Mouse (Mus musculus) limb, embryonic 12.5 days (tissue): ENCODE data around the gene Adra1d. TPM values are rescaled to one million over a fixed set of nuclear protein-coding genes. Genes with fewer than 3 reads are reported as not detected.
A peak's percentile ranks its signal among the peaks of the same experiment; 100 is the strongest.

Source experiments
- ATAC-seq: fragments of 200-750 bp; cut with Nextera tagmentation; 2 replicates; pipeline ENCODE4 v1.8.0; 2017; ENCODE audit warnings: low read depth, moderate TSS enrichment; ENCODE audit not compliant: insufficient number of reproducible peaks, insufficient read depth, low FRiP score, low TSS enrichment
- H3K27ac ChIP-seq: fragments of 300-500 bp; sonication (generic); 2 replicates; pipeline ENCODE4 v1.5.1; 2016; ENCODE audit warnings: mild to moderate bottlenecking, moderate library complexity
- H3K27me3 ChIP-seq: fragments of 300-500 bp; sonication (generic); 2 replicates; pipeline ENCODE4 v1.6.1; 2016; ENCODE audit warnings: mild to moderate bottlenecking, moderate library complexity
- H3K36me3 ChIP-seq: fragments of 300-500 bp; sonication (generic); 2 replicates; pipeline ENCODE4 v1.6.1; 2016; ENCODE audit warnings: mild to moderate bottlenecking, moderate library complexity
- H3K4me1 ChIP-seq: fragments of 300-500 bp; sonication (generic); replicated peaks from 2 replicates; pipeline ENCODE4 v1.6.1; 2016
- H3K4me2 ChIP-seq: fragments of 300-500 bp; sonication (generic); 2 replicates; pipeline ENCODE4 v1.6.1; 2016; ENCODE audit warnings: mild to moderate bottlenecking, moderate library complexity
- H3K4me3 ChIP-seq: fragments of 300-500 bp; sonication (generic); replicated peaks from 2 replicates; pipeline ENCODE4 v1.5.1; 2016; ENCODE audit warnings: mild to moderate bottlenecking
- H3K9ac ChIP-seq: fragments of 300-500 bp; sonication (generic); replicated peaks from 2 replicates; pipeline ENCODE4 v1.6.1; 2016; ENCODE audit warnings: mild to moderate bottlenecking, moderate library complexity
- H3K9me3 ChIP-seq: fragments of 300-500 bp; sonication (generic); 2 replicates; pipeline ENCODE4 v1.6.1; 2016; ENCODE audit warnings: mild to moderate bottlenecking, moderate library complexity
- WGBS: fragments of 180-500 bp; shearing (Covaris S2); methylation state at CpG from one replicate; pipeline ENCODE4 v1.1.7; 2016; 5-methylcytosine and 5-hydroxymethylcytosine counted together
- polyA plus RNA-seq: library from polyadenylated mRNA; unstranded; fragments of >200 nt; fragmentation: Nextera tagmentation; extraction: Ambion mirVana; gene quantifications from 2 replicates; pipeline ENCODE4 v1.2.1, GENCODE M21; 2016

Adra1d gene
- polyA plus RNA-seq, 1 experiment from 2014 or later: not detected

DNA sequence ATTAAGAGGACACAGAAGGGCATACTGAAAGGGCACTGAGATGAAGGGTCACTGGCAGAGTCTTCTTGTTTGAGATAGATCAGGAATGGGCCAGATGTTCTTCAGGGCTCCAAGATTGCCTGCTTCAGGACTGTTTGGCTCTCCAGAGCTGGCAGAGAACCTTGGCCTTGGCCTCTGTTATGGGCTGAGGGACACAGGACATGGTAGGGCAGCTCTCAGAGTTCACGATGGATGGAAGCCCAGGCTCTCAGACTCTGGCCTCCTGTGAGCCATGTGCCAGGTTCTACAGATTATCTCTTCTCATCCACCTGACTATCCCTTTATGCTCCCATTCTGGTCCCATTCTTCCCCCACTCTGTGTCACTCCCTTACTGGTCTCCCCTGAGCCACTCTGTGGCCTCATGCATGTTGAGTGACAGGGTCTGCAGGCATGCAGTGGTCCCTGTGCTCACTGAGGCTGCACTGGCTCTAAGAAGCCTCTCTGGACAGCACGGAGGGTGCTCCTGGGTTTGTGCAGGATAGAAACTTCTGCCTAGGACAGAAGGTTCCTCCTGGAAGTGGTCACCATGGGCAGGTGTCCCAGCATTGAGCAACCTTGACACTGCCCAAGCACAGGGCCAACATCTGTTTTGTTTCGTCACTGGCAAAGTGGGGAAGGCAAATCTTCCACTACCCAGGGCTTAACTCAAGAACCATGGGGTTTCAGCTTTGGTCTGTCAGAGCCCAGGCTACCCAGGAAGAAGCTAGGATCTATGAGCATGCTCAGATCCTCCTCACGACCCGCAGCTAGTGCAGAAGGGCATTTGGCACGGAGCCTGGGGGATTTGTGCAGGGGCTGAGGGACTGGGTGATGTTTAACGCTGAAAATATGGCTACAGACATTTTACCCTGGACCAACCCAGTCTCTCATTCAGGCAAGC, 10.1 kb downstream of the Adra1d start:
- no peaks in the 10 kb centered on the region for H3K36me3 ChIP-seq
- H3K4me3 ChIP-seq: no peak overlapping the region
- H3K4me2 ChIP-seq: no peak overlapping the region
- no peak overlapping the region for H3K9ac ChIP-seq
- peaks cover 96% of the 10 kb centered on the region for H3K27me3 ChIP-seq
- no peaks in the 10 kb centered on the region for H3K9me3 ChIP-seq
- ATAC-seq: no peak; the same call in 1 of the 2 replicates
- WGBS: 64% methylated on average over 7 of the region's 7 CpGs
- 0 out of 2 replicates have a peak, but pooled peaks cover 2% of the 10 kb centered on the region for H3K4me1 ChIP-seq
- H3K27ac ChIP-seq: no peak overlapping the region

DNA sequence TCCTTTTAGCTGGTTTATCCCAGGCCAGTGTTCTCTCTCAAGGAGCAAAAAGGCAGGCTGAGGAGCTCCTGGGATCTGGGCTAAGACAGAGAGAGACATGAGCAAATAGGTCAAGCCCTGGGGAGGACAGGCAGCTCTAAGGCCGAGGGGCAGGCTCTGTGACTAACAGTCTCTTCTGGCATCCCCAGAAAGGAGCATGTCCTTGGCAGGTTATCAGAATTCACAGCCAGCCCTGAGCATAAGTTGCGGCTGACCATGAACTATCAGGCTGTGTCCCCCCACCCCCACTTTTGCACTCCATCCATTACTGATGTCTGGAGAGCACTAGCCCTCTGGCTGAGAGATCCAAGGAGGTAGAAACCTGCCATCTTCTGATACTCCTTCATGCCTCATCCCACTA, 11.2 kb downstream of the Adra1d start:
- ATAC-seq: no peak
- Histone ChIP-seq H3K27ac (no peak overlapping the region), H3K4me1 (peaks cover 11% of the 10 kb centered on the region), H3K4me2 (no peak overlapping the region), H3K4me3 (no peak overlapping the region), H3K27me3 (peaks cover 96% of the 10 kb centered on the region), H3K36me3 (no peaks in the 10 kb centered on the region), H3K9me3 (no peaks in the 10 kb centered on the region), H3K9ac (no peak overlapping the region)
- WGBS: 61% methylated on average over 2 of the region's 2 CpGs

DNA sequence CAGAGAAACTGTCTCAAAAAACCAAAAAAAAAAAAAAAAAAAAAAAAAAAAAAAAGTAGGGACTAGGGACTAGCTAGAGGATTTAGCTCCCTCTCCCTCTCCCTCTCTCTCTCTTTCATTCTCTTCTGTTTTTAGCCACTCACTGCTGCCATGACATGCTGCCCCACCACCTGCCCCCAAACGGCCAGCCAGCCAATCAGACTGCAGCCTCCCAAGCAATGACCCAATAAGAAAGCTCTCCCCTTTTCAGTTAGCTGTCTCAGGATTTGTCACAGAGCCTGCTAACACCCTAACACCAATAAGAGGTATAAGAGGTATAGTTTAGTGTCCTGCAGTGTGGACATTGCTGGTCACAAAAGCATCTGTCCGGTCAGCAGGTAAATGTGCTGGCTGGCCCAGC, 11.6 kb downstream of the Adra1d start:
- H3K9ac ChIP-seq: no peak overlapping the region
- no peak for ATAC-seq
- no peaks in the 10 kb centered on the region for H3K9me3 ChIP-seq
- peaks cover 14% of the 10 kb centered on the region for H3K4me1 ChIP-seq
- no peak overlapping the region for H3K4me3 ChIP-seq
- no peak overlapping the region for H3K4me2 ChIP-seq
- H3K36me3 ChIP-seq: no peaks in the 10 kb centered on the region
- 77% methylated on average over 2 of the region's 2 CpGs for WGBS
- no peak overlapping the region for H3K27ac ChIP-seq
- peaks cover 96% of the 10 kb centered on the region for H3K27me3 ChIP-seq

DNA sequence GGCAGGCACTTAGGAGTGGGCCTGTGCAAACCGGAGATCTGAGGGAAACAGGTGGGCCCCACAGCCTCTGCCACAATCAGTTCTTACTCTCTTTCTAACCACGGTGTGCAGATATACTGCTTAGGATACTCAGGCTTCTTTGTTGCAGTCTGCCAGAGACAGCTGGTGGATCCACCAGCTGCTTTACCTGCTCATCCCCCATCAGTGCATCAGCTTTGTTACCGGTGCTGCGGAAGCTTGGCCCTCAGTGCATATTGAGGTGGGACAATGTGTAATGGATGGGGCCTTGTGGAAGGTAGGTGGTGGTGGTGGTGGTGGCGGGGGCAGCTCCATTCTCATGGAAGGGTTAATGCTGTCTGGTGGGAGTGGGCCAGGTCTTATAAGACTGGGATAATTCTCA, 13.0 kb downstream of the Adra1d start:
- Histone ChIP-seq H3K9me3 (no peaks in the 10 kb centered on the region), H3K4me3 (no peak overlapping the region), H3K9ac (no peak overlapping the region), H3K27ac (no peak overlapping the region), H3K4me2 (no peak overlapping the region), H3K27me3 (peaks cover 95% of the 10 kb centered on the region), H3K36me3 (no peaks in the 10 kb centered on the region), H3K4me1 (peaks cover 14% of the 10 kb centered on the region)
- ATAC-seq: no peak
- 88% methylated on average over 5 of the region's 5 CpGs for WGBS

DNA sequence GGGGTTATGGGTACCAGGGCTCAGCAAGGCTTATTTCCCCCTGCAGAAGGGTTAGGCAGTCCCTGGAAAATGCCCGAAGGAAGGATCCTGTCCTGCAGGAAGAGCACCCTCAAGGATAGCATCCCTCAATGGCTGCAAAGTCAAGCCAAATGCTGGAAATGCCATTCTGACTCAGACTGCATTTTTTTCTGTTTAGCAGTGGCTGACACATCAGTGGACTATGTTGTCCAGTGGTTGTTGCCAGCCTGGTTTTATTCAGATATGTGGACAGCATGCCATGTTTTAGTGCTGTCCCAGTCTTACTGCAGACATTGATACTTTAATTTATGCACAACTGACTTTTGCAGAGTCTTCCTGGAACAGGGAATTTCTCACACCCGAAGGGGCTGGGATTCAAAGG, 13.8 kb downstream of the Adra1d start:
- no peaks in the 10 kb centered on the region for H3K36me3 ChIP-seq
- peaks cover 89% of the 10 kb centered on the region for H3K27me3 ChIP-seq
- WGBS: 78% methylated on average over 2 of the region's 2 CpGs
- H3K9ac ChIP-seq: no peak overlapping the region
- no peak overlapping the region for H3K4me2 ChIP-seq
- H3K4me3 ChIP-seq: no peak overlapping the region
- no peak overlapping the region for H3K27ac ChIP-seq
- H3K9me3 ChIP-seq: no peaks in the 10 kb centered on the region
- no peak for ATAC-seq
- H3K4me1 ChIP-seq: peaks cover 14% of the 10 kb centered on the region

DNA sequence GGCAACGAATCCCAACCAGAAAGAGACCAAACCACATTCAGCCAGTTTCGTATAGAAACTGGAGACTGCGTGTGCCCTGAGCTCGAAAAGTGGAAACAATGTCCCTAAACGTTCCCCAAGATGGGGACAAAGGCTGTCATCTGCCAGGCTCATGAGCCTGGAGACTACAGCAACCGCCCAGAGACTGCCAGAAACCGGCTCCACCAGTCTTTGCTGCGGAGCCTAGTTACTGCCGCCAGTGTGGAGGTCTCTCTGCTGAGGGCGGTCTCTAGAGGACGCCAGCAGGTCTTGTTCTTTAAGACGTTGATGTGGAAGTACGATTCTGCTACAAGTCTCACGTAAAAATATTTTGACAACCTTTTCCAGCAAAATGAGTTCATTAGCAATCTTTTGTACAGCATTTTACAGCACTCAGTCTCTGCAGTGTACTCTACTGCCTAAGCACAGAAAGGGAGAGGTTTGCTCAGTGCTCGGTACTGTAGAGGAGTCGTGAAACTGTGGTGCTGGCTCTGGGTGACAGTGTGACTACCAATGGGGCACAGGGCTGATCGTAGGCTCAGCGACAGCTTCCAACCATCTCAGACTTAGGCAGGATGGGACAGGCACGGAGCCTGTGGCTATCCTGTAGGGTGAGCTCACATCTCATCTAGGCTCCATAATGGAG, 15.2 kb downstream of the Adra1d start:
- WGBS: 10% methylated on average over 19 of the region's 19 CpGs
- Histone ChIP-seq H3K36me3 (no peaks in the 10 kb centered on the region), H3K4me1 (peaks cover 14% of the 10 kb centered on the region), H3K9ac (no peak overlapping the region), H3K9me3 (no peaks in the 10 kb centered on the region), H3K4me2 (peak overlapping the region; percentile 86), H3K27me3 (peaks cover 75% of the 10 kb centered on the region), H3K4me3 (peak overlapping the region; percentile 50; the same call in 1 of the 2 replicates), H3K27ac (no peak overlapping the region)
- ATAC-seq: no peak

DNA sequence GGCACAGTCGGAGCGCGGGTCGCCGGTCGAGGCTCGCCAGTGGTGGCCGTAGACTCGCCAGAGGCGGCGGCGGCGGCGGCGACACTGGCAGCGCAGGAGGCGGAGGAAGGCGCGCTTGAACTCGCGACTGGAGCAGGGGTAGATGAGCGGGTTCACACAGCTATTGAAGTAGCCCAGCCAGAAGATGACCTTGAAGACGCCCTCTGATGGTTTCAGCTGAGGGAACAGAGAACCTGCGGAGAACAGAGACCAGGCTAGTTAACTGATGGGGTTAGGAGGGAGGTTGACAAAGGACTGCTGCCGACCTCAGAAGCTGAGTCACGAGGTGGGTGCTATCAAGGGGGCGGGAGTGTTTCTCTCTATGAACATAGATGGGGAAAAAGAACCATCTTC, 15.8 kb downstream of the Adra1d start:
- WGBS: 1% methylated on average over 27 of the region's 27 CpGs
- H3K4me2 ChIP-seq: peak overlapping the region; percentile 86
- peak overlapping the region; percentile 52; the same call in 1 of the 2 replicates for H3K9ac ChIP-seq
- H3K9me3 ChIP-seq: no peaks in the 10 kb centered on the region
- H3K27ac ChIP-seq: no peak overlapping the region
- ATAC-seq: no peak
- peaks cover 14% of the 10 kb centered on the region for H3K4me1 ChIP-seq
- H3K36me3 ChIP-seq: no peaks in the 10 kb centered on the region
- H3K27me3 ChIP-seq: peaks cover 69% of the 10 kb centered on the region
- peak overlapping the region; percentile 50 for H3K4me3 ChIP-seq

DNA sequence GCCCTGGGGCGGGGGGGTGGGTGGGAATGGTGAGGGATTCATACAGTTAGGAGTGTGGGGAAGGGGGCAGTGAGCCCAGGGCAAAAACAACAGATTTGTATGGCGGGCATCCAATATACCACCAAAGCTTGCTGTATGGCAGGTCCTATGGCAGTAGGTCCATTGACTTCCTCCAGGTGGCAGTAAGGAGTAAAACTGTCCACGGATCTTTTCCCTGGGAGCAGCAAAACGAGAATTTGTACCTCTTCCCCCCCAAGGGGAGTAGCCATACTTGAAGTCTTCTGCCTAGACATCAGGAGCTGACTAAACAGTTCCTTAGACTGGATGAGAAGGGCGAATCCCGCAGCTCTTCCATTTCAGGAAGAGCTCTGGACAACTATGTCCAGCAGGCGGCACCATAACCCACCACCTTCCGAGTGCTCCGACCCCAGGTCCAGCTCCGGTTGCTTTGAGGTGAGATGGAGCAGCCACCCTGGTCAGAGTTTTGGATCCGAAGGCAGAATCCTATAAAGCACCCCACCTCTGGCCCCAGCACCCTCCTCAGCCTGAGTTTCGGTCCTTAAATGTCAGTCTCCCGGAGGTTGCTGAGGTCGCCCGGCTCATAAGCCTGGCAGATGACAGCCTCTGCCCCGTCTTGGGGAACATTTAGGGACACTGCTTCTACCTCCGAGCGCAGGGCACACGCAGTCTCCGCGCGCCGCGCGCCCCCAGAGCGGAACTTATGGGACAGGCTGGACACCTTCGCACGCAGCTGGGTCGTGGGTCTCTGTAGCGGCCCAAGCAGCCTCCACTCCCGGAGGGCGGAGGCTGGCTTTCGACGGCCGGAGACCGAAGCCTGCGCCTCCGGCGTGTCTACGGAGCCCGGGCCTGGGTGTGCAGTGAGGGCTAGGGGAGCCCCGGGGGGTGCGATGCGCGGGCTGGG, 16.4 kb downstream of the Adra1d start:
- H3K4me3 ChIP-seq: peak overlapping the region; percentile 50
- no peak for ATAC-seq
- H3K9me3 ChIP-seq: no peaks in the 10 kb centered on the region
- peak overlapping the region; percentile 52; the same call in 1 of the 2 replicates for H3K9ac ChIP-seq
- peaks cover 63% of the 10 kb centered on the region for H3K27me3 ChIP-seq
- H3K36me3 ChIP-seq: no peaks in the 10 kb centered on the region
- peak overlapping the region; percentile 86 for H3K4me2 ChIP-seq
- peaks cover 14% of the 10 kb centered on the region for H3K4me1 ChIP-seq
- no peak overlapping the region for H3K27ac ChIP-seq
- 2% methylated on average over 45 of the region's 45 CpGs for WGBS

DNA sequence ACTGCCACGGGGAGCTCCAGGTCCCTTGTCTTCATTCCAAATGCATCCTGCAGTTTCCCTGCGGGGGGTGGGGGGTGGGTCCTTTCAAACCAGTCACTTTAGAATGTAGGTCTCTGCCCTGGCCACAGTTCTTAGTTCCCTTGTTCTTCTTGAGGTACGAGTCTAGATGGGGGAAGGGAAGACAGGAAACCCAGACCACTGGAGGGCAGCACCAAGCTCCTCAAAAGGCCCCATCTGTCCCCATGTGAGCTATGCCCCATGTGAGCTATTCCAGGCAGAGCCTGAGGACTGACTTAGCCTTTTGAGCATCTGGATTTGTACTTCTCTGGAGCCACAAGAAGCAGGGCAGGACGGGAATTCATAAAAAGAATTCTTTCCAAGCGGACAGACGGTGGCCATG, 19.6 kb downstream of the Adra1d start:
- H3K36me3 ChIP-seq: no peaks in the 10 kb centered on the region
- H3K9me3 ChIP-seq: no peaks in the 10 kb centered on the region
- H3K4me3 ChIP-seq: no peak overlapping the region
- 26% methylated on average over 6 of the region's 6 CpGs for WGBS
- H3K4me2 ChIP-seq: no peak overlapping the region
- peaks cover 33% of the 10 kb centered on the region for H3K27me3 ChIP-seq
- no peak overlapping the region for H3K27ac ChIP-seq
- no peak for ATAC-seq
- H3K4me1 ChIP-seq: peaks cover 14% of the 10 kb centered on the region
- H3K9ac ChIP-seq: no peak overlapping the region

DNA sequence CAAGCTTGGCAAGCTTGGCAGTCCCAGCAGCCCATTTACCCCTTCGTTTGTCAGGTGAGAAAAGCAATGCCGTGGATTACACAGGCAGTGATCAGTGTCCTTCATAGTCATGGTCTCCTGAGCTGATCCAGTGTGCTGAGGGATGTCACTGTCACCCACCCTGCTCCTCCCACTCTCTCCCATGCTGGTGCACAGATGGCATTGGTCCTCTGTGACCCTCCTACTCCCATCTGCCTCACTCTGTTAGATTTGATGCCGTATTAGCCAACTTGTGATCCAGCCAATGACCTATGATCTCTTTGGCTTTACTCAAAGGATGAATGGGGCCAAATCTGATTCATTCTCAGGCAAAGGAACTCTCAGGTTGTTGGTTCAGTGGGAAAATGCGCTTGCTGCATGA, 20.4 kb downstream of the Adra1d start:
- Histone ChIP-seq H3K27ac (no peak overlapping the region), H3K4me3 (no peak overlapping the region), H3K4me2 (no peak overlapping the region), H3K9me3 (no peaks in the 10 kb centered on the region), H3K27me3 (peaks cover 25% of the 10 kb centered on the region), H3K4me1 (peaks cover 9% of the 10 kb centered on the region), H3K9ac (no peak overlapping the region), H3K36me3 (no peaks in the 10 kb centered on the region)
- no peak for ATAC-seq
- 83% methylated on average over 4 of the region's 4 CpGs for WGBS

DNA sequence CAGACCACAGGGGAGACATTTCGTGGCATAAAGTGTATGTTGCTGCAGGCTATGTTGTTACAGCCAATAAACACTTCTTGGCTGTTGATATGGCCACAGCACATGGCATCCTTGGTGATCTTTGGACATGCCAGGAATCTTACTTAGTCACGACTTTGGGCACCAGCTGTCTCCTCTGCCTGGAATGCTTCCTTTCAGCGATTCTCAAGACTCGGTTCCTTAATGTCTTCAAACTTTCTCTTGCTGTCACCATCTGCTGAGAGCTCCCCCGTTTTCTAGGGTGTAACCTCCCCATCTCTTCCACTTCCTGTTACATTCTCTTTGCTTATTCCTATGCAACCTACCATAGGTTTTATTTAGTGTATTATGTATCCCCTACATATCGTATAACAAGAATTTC, 22.3 kb downstream of the Adra1d start:
- no peaks in the 10 kb centered on the region for H3K36me3 ChIP-seq
- peaks cover 6% of the 10 kb centered on the region; the same call in 1 of the 2 replicates for H3K27me3 ChIP-seq
- no peak for ATAC-seq
- H3K9me3 ChIP-seq: no peaks in the 10 kb centered on the region
- H3K4me2 ChIP-seq: no peak overlapping the region
- H3K4me1 ChIP-seq: no peaks in the 10 kb centered on the region
- no peak overlapping the region for H3K4me3 ChIP-seq
- whole genome bisulfite sequencing: 84% methylated on average over 6 of the region's 6 CpGs
- no peak overlapping the region for H3K9ac ChIP-seq
- no peak overlapping the region for H3K27ac ChIP-seq
